Mouse (Mus musculus) hindbrain, embryonic 11.5 days (tissue): ENCODE results near the gene Ttc22. TPM values are rescaled to one million over a fixed set of nuclear protein-coding genes. Genes with fewer than 3 reads are reported as not detected.

Experiments
- ATAC-seq: fragments of 200-750 bp; cut with Nextera tagmentation; 2 replicates; pipeline ENCODE4 v1.8.0; 2017; ENCODE audit warnings: mild to moderate bottlenecking, moderate TSS enrichment, moderate library complexity; ENCODE audit not compliant: low FRiP score
- DNase-seq: peaks from one replicate; pipeline ENCODE4 v3.0.0-alpha.2; 2015; ENCODE audit warnings: low spot score
- H3K27ac ChIP-seq: fragments of 300-500 bp; sonication (generic); 2 replicates; pipeline ENCODE4 v1.5.1; 2014; ENCODE audit warnings: mild to moderate bottlenecking, low read depth, low read length
- H3K27me3 ChIP-seq: fragments of 300-500 bp; sonication (generic); 2 replicates; pipeline ENCODE4 v1.6.1; 2014; ENCODE audit warnings: mild to moderate bottlenecking, low read length, moderate library complexity, mixed read lengths; ENCODE audit not compliant: control insufficient read depth, insufficient read depth
- H3K36me3 ChIP-seq: fragments of 300-500 bp; sonication (generic); 2 replicates; pipeline ENCODE4 v1.6.1; 2014; ENCODE audit warnings: mild to moderate bottlenecking, low read length, moderate library complexity, mixed read lengths; ENCODE audit not compliant: control insufficient read depth, insufficient read depth
- H3K4me1 ChIP-seq: fragments of 300-500 bp; sonication (generic); replicated peaks from 2 replicates; pipeline ENCODE4 v1.6.1; 2014; ENCODE audit warnings: low read length, mixed read lengths; ENCODE audit not compliant: control insufficient read depth, insufficient read depth
- H3K4me2 ChIP-seq: fragments of 300-500 bp; sonication (generic); replicated peaks from 2 replicates; pipeline ENCODE4 v1.6.1; 2014; ENCODE audit warnings: mild to moderate bottlenecking, low read depth, low read length
- H3K4me3 ChIP-seq: fragments of 300-500 bp; sonication (generic); 2 replicates; pipeline ENCODE4 v1.5.1; 2014; ENCODE audit warnings: low read depth, low read length
- H3K9ac ChIP-seq: fragments of 300-500 bp; sonication (generic); 2 replicates; pipeline ENCODE4 v1.6.1; 2014; ENCODE audit warnings: low read depth, low read length
- H3K9me3 ChIP-seq: fragments of 300-500 bp; sonication (generic); 2 replicates; pipeline ENCODE4 v1.6.1; 2016; ENCODE audit warnings: low read length; ENCODE audit not compliant: control insufficient read depth
- WGBS: fragments of 180-500 bp; shearing (Covaris S2); extraction: QIAGEN DNeasy Blood & Tissue Kit; methylation state at CpG from one replicate; pipeline ENCODE4 v1.1.7; 2014; 5-methylcytosine and 5-hydroxymethylcytosine counted together
- polyA plus RNA-seq: library from polyadenylated mRNA; unstranded; fragments of >200 nt; fragmentation: Nextera tagmentation; extraction: Ambion mirVana; gene quantifications from 2 replicates; pipeline ENCODE4 v1.2.1, GENCODE M21; 2014

The Ttc22 gene
- polyA plus RNA-seq, 1 experiment from 2014 or later = 0.08 TPM

DNA sequence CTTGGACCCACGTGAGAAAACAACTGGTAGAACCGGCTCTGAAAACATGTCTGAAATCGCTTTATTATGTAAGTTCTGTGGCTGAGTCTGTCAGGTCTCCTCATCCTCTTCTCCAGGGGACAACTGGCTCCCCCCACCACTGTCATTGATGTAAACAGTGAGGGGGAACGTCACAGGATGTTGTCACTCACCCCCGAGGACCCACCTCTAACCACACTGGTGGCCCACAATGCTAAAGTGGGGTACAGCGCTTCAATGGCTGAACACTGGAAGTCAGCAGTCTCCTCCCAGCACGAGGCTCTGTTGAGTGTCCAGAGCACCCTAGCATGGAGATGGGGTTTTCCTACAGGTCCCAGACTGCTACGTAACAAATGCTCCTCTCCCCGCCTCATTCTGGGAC, 31.4 kb upstream of the Ttc22 start:
- no peak overlapping the region for H3K9ac ChIP-seq
- no peak overlapping the region for H3K27ac ChIP-seq
- no peak overlapping the region for H3K4me3 ChIP-seq
- H3K9me3 ChIP-seq = no peaks in the 10 kb centered on the region
- H3K4me1 ChIP-seq = no peaks in the 10 kb centered on the region
- 88% methylated on average over 9 of the region's 9 CpGs for WGBS
- ATAC-seq (no peak), DNase-seq (no peak)
- H3K36me3 ChIP-seq = peaks cover 14% of the 10 kb centered on the region; the same call in 1 of the 2 replicates
- no peak overlapping the region for H3K4me2 ChIP-seq
- H3K27me3 ChIP-seq = no peaks in the 10 kb centered on the region

GRCm38 (mm10) chr4:106593636-106594035, 28.6 kb upstream of the Ttc22 start:
- Histone ChIP-seq H3K4me3 (no peak overlapping the region), H3K4me1 (no peaks in the 10 kb centered on the region), H3K27me3 (no peaks in the 10 kb centered on the region), H3K9ac (no peak overlapping the region), H3K36me3 (peaks cover 2% of the 10 kb centered on the region; the same call in 1 of the 2 replicates), H3K9me3 (no peaks in the 10 kb centered on the region), H3K27ac (no peak overlapping the region), H3K4me2 (no peak overlapping the region)
- WGBS = 63% methylated on average over 7 of the region's 7 CpGs
- DNase-seq = no peak
- ATAC-seq = no peak

- Histone ChIP-seq H3K27me3 (no peaks in the 10 kb centered on the region), H3K4me3 (no peak overlapping the region), H3K27ac (no peak overlapping the region), H3K4me2 (no peak overlapping the region), H3K4me1 (no peaks in the 10 kb centered on the region), H3K9me3 (no peaks in the 10 kb centered on the region), H3K9ac (no peak overlapping the region), H3K36me3 (no peaks in the 10 kb centered on the region)
- ATAC-seq (no peak), DNase-seq (no peak)
- 62% methylated on average over 3 of the region's 3 CpGs for WGBS
Measured at GRCm38 (mm10) chr4:106596200-106596599, 26.0 kb upstream of the Ttc22 start.

GRCm38 (mm10) chr4:106597055-106597454, 25.2 kb upstream of the Ttc22 start:
- no peaks in the 10 kb centered on the region for H3K4me1 ChIP-seq
- WGBS = 82% methylated on average over 9 of the region's 9 CpGs
- H3K27ac ChIP-seq = no peak overlapping the region
- no peaks in the 10 kb centered on the region for H3K27me3 ChIP-seq
- no peak overlapping the region for H3K4me3 ChIP-seq
- DNase-seq (no peak), ATAC-seq (no peak)
- no peaks in the 10 kb centered on the region for H3K9me3 ChIP-seq
- no peak overlapping the region for H3K9ac ChIP-seq
- H3K4me2 ChIP-seq = no peak overlapping the region
- no peaks in the 10 kb centered on the region for H3K36me3 ChIP-seq

DNA sequence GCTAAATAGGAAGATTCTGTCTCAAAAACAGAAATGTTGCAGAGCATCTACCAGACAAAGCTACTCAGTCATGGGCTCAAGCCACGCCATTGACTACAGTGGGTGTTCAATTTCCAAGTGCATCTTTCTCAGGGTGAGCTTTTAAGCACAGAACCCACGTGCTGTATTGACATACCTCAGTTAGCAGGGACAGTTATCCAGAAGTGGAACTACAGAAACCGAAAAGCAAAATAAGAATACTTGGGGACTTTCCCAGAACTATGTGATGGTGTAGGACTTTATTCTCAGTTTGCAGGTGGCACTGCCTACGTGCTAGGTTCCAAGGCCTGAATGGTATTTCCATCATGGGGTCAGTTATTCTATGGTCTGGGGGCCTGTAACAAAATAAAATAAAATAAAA, 24.5 kb upstream of the Ttc22 start:
- no peak overlapping the region for H3K4me3 ChIP-seq
- WGBS = 80% methylated on average over 4 of the region's 4 CpGs
- no peaks in the 10 kb centered on the region for H3K4me1 ChIP-seq
- no peak overlapping the region for H3K4me2 ChIP-seq
- ATAC-seq = no peak
- no peak for DNase-seq
- no peaks in the 10 kb centered on the region for H3K27me3 ChIP-seq
- no peaks in the 10 kb centered on the region for H3K36me3 ChIP-seq
- no peaks in the 10 kb centered on the region for H3K9me3 ChIP-seq
- H3K27ac ChIP-seq = no peak overlapping the region
- no peak overlapping the region for H3K9ac ChIP-seq

DNA sequence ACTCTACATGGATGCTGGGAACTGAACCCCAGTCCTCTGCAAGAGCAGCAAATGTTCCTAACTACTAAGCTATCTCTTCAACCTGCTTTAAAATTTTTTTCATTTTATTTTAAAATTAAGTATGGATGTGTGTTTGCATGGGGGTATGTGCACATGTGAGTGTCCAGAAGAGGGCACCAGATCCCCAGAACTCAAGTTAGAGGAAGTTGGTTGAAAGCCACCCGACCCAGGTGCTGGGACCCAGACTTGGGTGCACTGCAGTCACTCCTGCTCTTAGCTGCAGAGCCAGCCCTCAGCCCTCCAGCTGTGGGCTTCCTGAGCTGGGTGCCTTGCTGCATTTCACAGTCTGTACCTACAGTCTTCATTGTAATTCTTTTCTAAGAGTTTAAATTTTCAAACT, 22.8 kb upstream of the Ttc22 start:
- Histone ChIP-seq H3K9me3 (no peaks in the 10 kb centered on the region), H3K9ac (no peak overlapping the region), H3K27me3 (no peaks in the 10 kb centered on the region), H3K27ac (no peak overlapping the region), H3K36me3 (no peaks in the 10 kb centered on the region), H3K4me2 (no peak overlapping the region), H3K4me1 (no peaks in the 10 kb centered on the region), H3K4me3 (no peak overlapping the region)
- no peak for ATAC-seq
- 48% methylated on average over 1 of the region's 1 CpGs for WGBS
- DNase-seq = no peak

DNA sequence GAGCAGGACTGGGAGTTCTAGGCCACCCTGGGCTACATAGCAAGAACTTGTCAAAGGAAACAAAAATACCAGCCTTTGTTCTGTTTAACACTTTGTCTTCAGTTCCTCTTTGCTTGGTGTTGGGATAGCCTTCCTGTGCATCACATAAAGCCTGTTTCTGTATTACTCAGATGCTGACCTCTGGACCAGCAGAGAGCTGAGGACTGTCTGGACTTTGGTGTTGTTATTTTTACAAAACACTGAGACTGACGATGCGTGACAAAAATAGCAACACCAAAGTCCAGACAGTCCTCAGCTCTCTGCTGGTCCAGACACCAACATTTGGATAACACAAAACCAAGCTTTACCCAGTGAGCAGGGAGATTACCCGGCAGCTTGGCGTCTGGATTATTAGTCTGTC, 21.5 kb upstream of the Ttc22 start:
- H3K4me1 ChIP-seq = no peaks in the 10 kb centered on the region
- H3K36me3 ChIP-seq = no peaks in the 10 kb centered on the region
- ATAC-seq (no peak), DNase-seq (no peak)
- H3K4me2 ChIP-seq = no peak overlapping the region
- no peak overlapping the region for H3K27ac ChIP-seq
- H3K4me3 ChIP-seq = no peak overlapping the region
- 84% methylated on average over 4 of the region's 4 CpGs for WGBS
- no peaks in the 10 kb centered on the region for H3K27me3 ChIP-seq
- no peak overlapping the region for H3K9ac ChIP-seq
- no peaks in the 10 kb centered on the region for H3K9me3 ChIP-seq

DNA sequence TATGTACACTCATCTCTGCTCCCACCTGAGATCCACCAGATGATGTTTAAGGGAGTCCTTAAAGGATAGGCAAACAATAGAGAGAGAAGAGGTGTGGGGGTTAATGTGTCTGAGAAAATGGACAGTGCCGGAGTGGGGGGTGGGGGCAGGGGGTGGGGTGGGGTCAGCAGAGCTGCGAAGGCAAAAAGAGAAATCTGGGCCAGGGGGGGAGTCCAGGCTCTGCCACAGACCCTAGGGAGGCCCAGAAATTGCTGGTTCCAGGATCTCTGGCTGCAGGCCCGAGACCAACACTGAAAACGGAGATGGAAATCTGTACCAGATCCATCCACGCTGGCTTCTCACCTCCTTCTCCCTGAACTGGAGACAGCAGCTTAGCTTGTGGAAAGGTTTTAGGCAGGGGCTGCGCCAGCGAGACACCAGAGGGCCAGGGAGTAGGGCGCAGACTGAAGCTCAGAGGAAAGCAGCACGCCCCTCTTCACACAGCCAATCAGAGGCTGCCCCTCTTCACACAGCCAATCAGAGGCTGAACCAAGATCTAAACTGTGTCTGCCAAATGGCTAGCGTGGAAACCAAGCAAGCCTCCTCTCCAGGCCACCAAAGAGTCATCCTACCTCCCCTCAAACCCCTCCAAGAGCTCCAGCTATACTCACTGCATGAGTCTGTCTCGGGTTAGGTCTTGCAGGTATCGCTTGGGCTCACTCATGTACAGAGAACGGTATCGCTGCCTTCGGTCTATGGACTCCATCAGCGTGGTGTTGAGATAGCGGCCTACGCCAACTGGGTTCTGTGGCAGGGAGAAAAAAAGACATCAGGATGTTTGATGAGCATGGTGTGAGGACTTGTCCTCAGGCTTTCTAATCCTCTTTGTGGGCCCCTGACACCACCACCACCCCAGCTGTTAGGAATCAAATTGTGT, 15.3 kb upstream of the Ttc22 start:
- H3K27ac ChIP-seq = no peak overlapping the region
- WGBS = 45% methylated on average over 18 of the region's 18 CpGs
- peak overlapping the region; percentile 14; the same call in 1 of the 2 replicates for H3K4me2 ChIP-seq
- no peak overlapping the region; the same call in 1 of the 2 replicates for H3K9ac ChIP-seq
- no peak overlapping the region for H3K4me3 ChIP-seq
- H3K36me3 ChIP-seq = no peaks in the 10 kb centered on the region
- DNase-seq = peak; percentile 52
- no peaks in the 10 kb centered on the region for H3K4me1 ChIP-seq
- ATAC-seq = peak; percentile 86
- H3K9me3 ChIP-seq = no peaks in the 10 kb centered on the region
- H3K27me3 ChIP-seq = no peaks in the 10 kb centered on the region

- no peak overlapping the region for H3K9ac ChIP-seq
- H3K27me3 ChIP-seq = no peaks in the 10 kb centered on the region
- H3K9me3 ChIP-seq = no peaks in the 10 kb centered on the region
- no peak for DNase-seq
- H3K4me1 ChIP-seq = no peaks in the 10 kb centered on the region
- no peaks in the 10 kb centered on the region for H3K36me3 ChIP-seq
- no peak overlapping the region for H3K4me3 ChIP-seq
- no peak for ATAC-seq
- WGBS = 91% methylated on average over 1 of the region's 1 CpGs
- no peak overlapping the region for H3K27ac ChIP-seq
- H3K4me2 ChIP-seq = no peak overlapping the region
Measured at GRCm38 (mm10) chr4:106607905-106608304, 14.3 kb upstream of the Ttc22 start.
